Mouse (Mus musculus) hindbrain, embryonic 15.5 days (tissue): ENCODE data around the gene Dzip1. TPM values are rescaled to one million over a fixed set of nuclear protein-coding genes. Genes with fewer than 3 reads are reported as not detected.

ENCODE experiments used
- polyA plus RNA-seq: library from polyadenylated mRNA; unstranded; fragments of >200 nt; fragmentation: Nextera tagmentation; extraction: Ambion mirVana; gene quantifications from 2 replicates; pipeline ENCODE4 v1.2.1, GENCODE M21; 2015

Dzip1 gene
- polyA plus RNA-seq, 1 experiment from 2014 or later = 89.8 TPM

Other genes starting within 250 kb of the Dzip1 start
- 1.9 and 2.3 TPM in 2 replicates for gene Abcc4, start 219.2 kb downstream of the Dzip1 start, polyA plus RNA-seq
- gene Cldn10, start 137.6 kb downstream of the Dzip1 start, polyA plus RNA-seq = 2.9 TPM in 2 replicates
- 22.3 and 22.6 TPM in 2 replicates for gene Dnajc3, start 12.5 kb upstream of the Dzip1 start, polyA plus RNA-seq
- gene Uggt2, start 174.0 kb upstream of the Dzip1 start, polyA plus RNA-seq = 18.9 and 20.4 TPM in 2 replicates
- gene Hs6st3, start 212.9 kb upstream of the Dzip1 start, polyA plus RNA-seq = 2.6 and 3.0 TPM in 2 replicates